Mouse (Mus musculus): ENCODE data around the gene Gm14743. TPM values are rescaled to one million over a fixed set of nuclear protein-coding genes. Genes with fewer than 3 reads are reported as not detected.
"Not testable (repeated sequence)": the region's sequence is repeated elsewhere in the genome, so short reads cannot be mapped to it uniquely, and the experiment has no call there.

Gm14743 gene
- polyA plus RNA-seq (2016; fragmentation: Nextera tagmentation; extraction: Ambion mirVana) = not detected in 2 replicates

GRCm38 (mm10) chrX:78245821-78246220 lies at the start of gene Gm14743:
Gene Gm14743 (minus strand): TSS chrX:78245921.
- WGBS = no CpG with 5 or more reads among the region's 3 CpGs
- not testable (repeated sequence) for H3K9ac ChIP-seq; ATAC-seq (ENCODE audit: insufficient number of reproducible peaks, low FRiP score); H3K27ac ChIP-seq (ENCODE audit: poor library complexity, severe bottlenecking); H3K4me2 ChIP-seq; H3K9me3 ChIP-seq (replicated peaks); H3K27me3 ChIP-seq (replicated peaks); H3K4me1 ChIP-seq (replicated peaks); H3K36me3 ChIP-seq; H3K4me3 ChIP-seq

- no peak for ATAC-seq (ENCODE audit: insufficient number of reproducible peaks, low FRiP score)
- H3K9me3 ChIP-seq (replicated peaks) = peaks cover 7% of the 10 kb centered on the region; the same call in 1 of the 2 replicates
- no peak overlapping the region for H3K4me3 ChIP-seq
- WGBS = 85% methylated on average over 5 of the region's 5 CpGs
- no peaks in the 10 kb centered on the region for H3K4me1 ChIP-seq (replicated peaks)
- no peak overlapping the region for H3K9ac ChIP-seq
- no peak overlapping the region for H3K27ac ChIP-seq (ENCODE audit: poor library complexity, severe bottlenecking)
- no peaks in the 10 kb centered on the region for H3K27me3 ChIP-seq (replicated peaks)
- H3K36me3 ChIP-seq = no peaks in the 10 kb centered on the region
- no peak overlapping the region for H3K4me2 ChIP-seq
These were observed 42.9 kb downstream of the Gm14743 start for GRCm38 (mm10) chrX:78202829-78203228.

GRCm38 (mm10) chrX:78202220-78202619 lies 43.5 kb downstream of the Gm14743 start:
- H3K4me2 ChIP-seq; H3K4me3 ChIP-seq; H3K27ac ChIP-seq (ENCODE audit: poor library complexity, severe bottlenecking); H3K36me3 ChIP-seq; H3K4me1 ChIP-seq (replicated peaks); H3K9me3 ChIP-seq (replicated peaks); H3K27me3 ChIP-seq (replicated peaks); H3K9ac ChIP-seq; ATAC-seq (ENCODE audit: insufficient number of reproducible peaks, low FRiP score): not testable (repeated sequence)
- 65% methylated on average over 1 of the region's 1 CpGs for WGBS

Other genes starting within 250 kb of the Gm14743 start
- not detected in 2 replicates for gene Obp1a, start 154.5 kb downstream of the Gm14743 start, polyA plus RNA-seq (2016; fragmentation: Nextera tagmentation; extraction: Ambion mirVana)
- gene Gm5938, start 120.5 kb downstream of the Gm14743 start, polyA plus RNA-seq (2016; fragmentation: Nextera tagmentation; extraction: Ambion mirVana) = not detected in 2 replicates
- not detected in 2 replicates for gene Obp1b, start 59.1 kb downstream of the Gm14743 start, polyA plus RNA-seq (2016; fragmentation: Nextera tagmentation; extraction: Ambion mirVana)
- not detected in 2 replicates for gene 4930480E11Rik, start 123.7 kb upstream of the Gm14743 start, polyA plus RNA-seq (2016; fragmentation: Nextera tagmentation; extraction: Ambion mirVana)